Mouse (Mus musculus) ES-E14 (cell line): ENCODE measurements at regions not wholly inside any gene's neighbourhood (a gene's known extent, or its start where the extent isn't known, plus 50 kb on each side); places are given as distances from the start of the nearest gene placed in this dataset.
"Not testable (repeated sequence)": the region's sequence is repeated elsewhere in the genome, so short reads cannot be mapped to it uniquely, and the experiment has no call there.

Experiments
- DNase-seq: peaks from one replicate; pipeline ENCODE4 v3.0.0-alpha.2; 2013; ENCODE audit warnings: low read depth, low spot score
- H3K27ac ChIP-seq: 2 replicates; pipeline ENCODE4 v1.5.1; 2012; ENCODE audit warnings: low read depth, mild to moderate bottlenecking, low read length, moderate library complexity, mixed read lengths; ENCODE audit not compliant: poor library complexity, insufficient read depth, severe bottlenecking
- H3K36me3 ChIP-seq: 2 replicates; pipeline ENCODE4 v1.6.1; 2012; ENCODE audit warnings: mild to moderate bottlenecking, low read length, moderate library complexity, mixed read lengths; ENCODE audit not compliant: control insufficient read depth, poor library complexity, insufficient read depth, severe bottlenecking
- H3K4me1 ChIP-seq, 2 experiments: fragments of 150-350 bp in 1 of 2; sonication (generic) in 1 of 2; 2 replicates each; pipeline ENCODE4 v1.6.1; 2012; ENCODE audit warnings: low read length in 2 of 2, mild to moderate bottlenecking in 1 of 2, mixed read lengths in 1 of 2; ENCODE audit not compliant: control insufficient read depth in 2 of 2, insufficient read depth in 2 of 2, poor library complexity in 1 of 2
- H3K4me3 ChIP-seq, 2 experiments: fragments of 150-350 bp in 1 of 2; sonication (generic) in 1 of 2; 2 replicates each; pipeline ENCODE4 v1.5.1; 2012; ENCODE audit warnings: low read length in 2 of 2, low read depth in 1 of 2, mild to moderate bottlenecking in 1 of 2, mixed read lengths in 1 of 2; ENCODE audit not compliant: insufficient read depth in 1 of 2, poor library complexity in 1 of 2, severe bottlenecking in 1 of 2
- H3K9ac ChIP-seq: 2 replicates; pipeline ENCODE4 v1.6.1; 2012; ENCODE audit warnings: low read depth, mild to moderate bottlenecking, low read length, mixed read lengths; ENCODE audit not compliant: poor library complexity, insufficient read depth, severe bottlenecking
- H3K9me3 ChIP-seq: fragments of 150-350 bp; sonication (generic); 2 replicates; pipeline ENCODE4 v1.6.1; 2012; ENCODE audit warnings: low read depth, mild to moderate bottlenecking, low read length; ENCODE audit not compliant: control insufficient read depth, insufficient read depth
- CHD2 ChIP-seq: IDR thresholded peaks from 2 replicates; pipeline ENCODE4 v1.6.1; 2014; ENCODE audit warnings: mild to moderate bottlenecking, low read depth, low read length, inconsistent platforms
- HCFC1 ChIP-seq: IDR thresholded peaks from 2 replicates; pipeline ENCODE4 v1.6.1; 2012; ENCODE audit warnings: low read length, inconsistent platforms, borderline replicate concordance; ENCODE audit not compliant: insufficient read depth
- MAFK ChIP-seq: IDR thresholded peaks from 2 replicates; pipeline ENCODE4 v1.6.1; 2014; ENCODE audit warnings: mild to moderate bottlenecking, low read depth, low read length, inconsistent platforms; ENCODE audit not compliant: insufficient read depth
- ZC3H11A ChIP-seq: IDR thresholded peaks from 2 replicates; pipeline ENCODE4 v1.6.1; 2012; ENCODE audit warnings: low read depth, mild to moderate bottlenecking, inconsistent platforms, low read length, borderline replicate concordance
- ZNF384 ChIP-seq: IDR thresholded peaks from 2 replicates; pipeline ENCODE4 v1.6.1; 2012; ENCODE audit warnings: low read depth, low read length, inconsistent platforms
- in situ Hi-C, 2 experiments: fragments of 600-800 bp; cut with MboI; formaldehyde crosslinking; loops; one replicate each; pipeline ENCODE4 v1.15.1; 2025; ENCODE audit warnings: low sequenced_read_pairs in 2 of 2, inconsistent platforms in 1 of 2; ENCODE audit not compliant: unreplicated experiment in 2 of 2

GRCm38 (mm10) chr15:3909471-3909870 lies 69.9 kb downstream of the Fbxo4 start:
- in situ Hi-C loops = no loop called here
- H3K9me3 ChIP-seq = no peaks in the 10 kb centered on the region
- no peaks in the 10 kb centered on the region for H3K4me1 ChIP-seq
- H3K9ac ChIP-seq = no peak overlapping the region
- TF ChIP-seq ZNF384 (no peak), MAFK (no peak), ZC3H11A (no peak), HCFC1 (no peak), CHD2 (no peak)
- no peak overlapping the region for H3K27ac ChIP-seq
- H3K36me3 ChIP-seq = no peaks in the 10 kb centered on the region
- no peak for DNase-seq
- no peak overlapping the region for H3K4me3 ChIP-seq

GRCm38 (mm10) chr15:3908721-3909120 lies 70.7 kb downstream of the Fbxo4 start:
- DNase-seq = no peak
- no peaks in the 10 kb centered on the region for H3K4me1 ChIP-seq
- 0 out of 2 replicates have a peak, but pooled peaks have one; percentile 22 for TF ChIP-seq ZC3H11A
- TF ChIP-seq CHD2 = no peak
- no peak for TF ChIP-seq ZNF384

GRCm38 (mm10) chr15:3905548-3905947 lies 73.8 kb downstream of the Fbxo4 start:
- in situ Hi-C loops = no loop called here
- TF ChIP-seq HCFC1 = no peak
- no peak for TF ChIP-seq CHD2
- no peak for TF ChIP-seq MAFK
- no peak for TF ChIP-seq ZNF384
- no peak for TF ChIP-seq ZC3H11A

More at GRCm38 (mm10) chr15:3908721-3909120, 70.7 kb downstream of the Fbxo4 start:
- in situ Hi-C loops = no loop called here
- Histone ChIP-seq H3K4me3 (no peak overlapping the region), H3K9me3 (no peaks in the 10 kb centered on the region), H3K27ac (no peak overlapping the region), H3K36me3 (no peaks in the 10 kb centered on the region), H3K9ac (no peak overlapping the region)

GRCm38 (mm10) chr15:3878429-3878828 lies 100.9 kb downstream of the Fbxo4 start:
- H3K4me3 ChIP-seq = no peak overlapping the region
- no peaks in the 10 kb centered on the region for H3K4me1 ChIP-seq
- H3K9me3 ChIP-seq = no peaks in the 10 kb centered on the region
- in situ Hi-C loops = no loop called here
- no peaks in the 10 kb centered on the region for H3K36me3 ChIP-seq
- no peak overlapping the region for H3K9ac ChIP-seq
- no peak for DNase-seq
- H3K27ac ChIP-seq = no peak overlapping the region
- TF ChIP-seq ZNF384 (no peak), HCFC1 (no peak), CHD2 (no peak), MAFK (no peak), ZC3H11A (no peak)

More at GRCm38 (mm10) chr15:3905548-3905947, 73.8 kb downstream of the Fbxo4 start:
- DNase-seq = no peak
- no peaks in the 10 kb centered on the region for H3K36me3 ChIP-seq
- H3K4me1 ChIP-seq = no peaks in the 10 kb centered on the region
- no peak overlapping the region for H3K4me3 ChIP-seq
- no peaks in the 10 kb centered on the region for H3K9me3 ChIP-seq
- H3K9ac ChIP-seq = no peak overlapping the region
- H3K27ac ChIP-seq = no peak overlapping the region

- Histone ChIP-seq H3K9ac (no peak overlapping the region), H3K9me3 (no peaks in the 10 kb centered on the region), H3K4me3 (no peak overlapping the region), H3K4me1 (no peaks in the 10 kb centered on the region), H3K36me3 (no peaks in the 10 kb centered on the region), H3K27ac (no peak overlapping the region)
- in situ Hi-C loops = no loop called here
- no peak for DNase-seq
- TF ChIP-seq ZC3H11A (no peak), CHD2 (no peak), HCFC1 (no peak), ZNF384 (no peak), MAFK (no peak)
Observed at GRCm38 (mm10) chr15:3877506-3877905, 101.9 kb downstream of the Fbxo4 start.

- H3K4me1 ChIP-seq, in situ Hi-C loops, H3K9me3 ChIP-seq, H3K4me3 ChIP-seq, H3K9ac ChIP-seq, DNase-seq, H3K36me3 ChIP-seq, H3K27ac ChIP-seq: not testable (repeated sequence)
Observed at GRCm38 (mm10) chr15:3875210-3875861, 104.0 kb downstream of the Fbxo4 start.
